Mouse (Mus musculus): Measurements from ENCODE around the gene Gm10382.
"Not testable (repeated sequence)": the region's sequence is repeated elsewhere in the genome, so short reads cannot be mapped to it uniquely, and the experiment has no call there.

The Gm10382 gene

DNA sequence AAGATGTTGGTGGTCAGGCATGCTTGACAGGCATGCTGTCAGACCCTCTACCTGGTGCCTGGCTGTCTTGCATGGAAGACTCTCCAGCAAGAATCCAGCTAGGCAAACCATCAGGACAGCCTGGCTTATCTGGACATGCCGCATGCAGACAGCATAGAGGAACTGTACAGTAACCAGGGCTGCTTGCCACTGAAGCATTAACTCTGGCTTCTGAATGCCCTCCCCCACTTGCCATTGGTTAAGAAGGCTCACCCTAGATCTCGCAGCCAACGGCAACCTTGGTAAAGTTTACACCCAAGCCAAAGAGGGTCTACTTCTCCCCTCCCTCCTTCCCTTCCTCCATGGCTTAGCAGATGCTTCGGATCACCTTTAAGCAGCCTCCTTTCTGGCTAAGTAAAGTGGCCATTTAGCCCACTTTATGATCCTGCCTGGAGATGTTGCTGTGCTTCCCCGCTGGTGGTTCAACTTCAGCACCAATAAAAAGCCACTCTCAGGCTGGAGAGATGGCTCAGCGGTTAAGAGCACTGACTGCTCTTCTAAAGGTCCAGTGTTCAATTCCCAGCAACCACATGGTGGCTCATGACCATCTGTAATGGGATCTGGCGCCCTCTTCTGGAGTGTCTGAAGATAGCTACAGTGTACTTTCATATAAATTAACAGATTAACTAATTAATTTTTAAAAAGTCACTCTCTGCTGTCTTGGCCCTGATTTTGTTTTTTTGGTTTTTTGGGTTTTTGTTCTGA, 18.0 kb upstream of the Gm10382 start:
- no peak for DNase-seq (ENCODE audit: low read depth, low spot score)

DNA sequence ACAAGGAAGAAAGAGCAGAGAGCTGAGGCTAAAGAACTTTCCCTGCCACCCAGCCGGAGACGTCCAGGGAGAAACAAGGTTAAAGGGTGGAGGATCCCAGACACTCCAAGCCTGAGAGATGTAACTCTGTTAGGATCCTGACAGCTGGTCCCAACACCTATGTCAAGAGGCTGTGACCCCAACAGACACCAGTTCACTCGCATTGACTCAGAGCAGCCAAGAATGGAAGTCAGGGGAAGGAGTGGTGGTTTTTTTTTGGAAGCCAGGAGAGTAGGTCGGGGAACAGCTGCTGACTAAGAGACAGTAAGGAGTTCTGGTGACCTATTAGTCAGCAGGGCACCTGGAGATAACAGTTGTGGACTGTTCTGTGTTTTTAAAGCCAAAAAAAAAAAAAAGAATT, 17.1 kb upstream of the Gm10382 start:
- no peak for DNase-seq (ENCODE audit: low read depth, low spot score)

DNA sequence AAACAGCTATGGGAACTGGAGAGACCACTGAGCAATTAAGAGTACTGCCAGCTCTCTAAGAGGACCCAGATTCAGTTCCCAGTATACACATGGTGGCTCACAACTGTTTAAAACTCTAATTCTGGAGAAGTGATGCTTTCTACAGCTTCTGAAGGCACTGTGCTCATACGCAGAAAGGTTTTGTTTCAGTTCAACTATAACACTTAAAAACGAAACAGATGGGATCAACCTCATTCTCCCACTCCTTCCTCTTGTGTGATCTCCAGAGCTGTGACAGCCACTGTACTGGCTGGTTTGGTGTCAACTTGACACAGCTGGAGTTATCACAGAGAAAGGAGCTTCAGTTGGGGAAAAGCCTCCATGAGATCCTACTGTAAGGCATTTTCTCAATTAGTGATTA, 13.3 kb upstream of the Gm10382 start:
- DNase-seq (ENCODE audit: low read depth, low spot score), result no peak

DNA sequence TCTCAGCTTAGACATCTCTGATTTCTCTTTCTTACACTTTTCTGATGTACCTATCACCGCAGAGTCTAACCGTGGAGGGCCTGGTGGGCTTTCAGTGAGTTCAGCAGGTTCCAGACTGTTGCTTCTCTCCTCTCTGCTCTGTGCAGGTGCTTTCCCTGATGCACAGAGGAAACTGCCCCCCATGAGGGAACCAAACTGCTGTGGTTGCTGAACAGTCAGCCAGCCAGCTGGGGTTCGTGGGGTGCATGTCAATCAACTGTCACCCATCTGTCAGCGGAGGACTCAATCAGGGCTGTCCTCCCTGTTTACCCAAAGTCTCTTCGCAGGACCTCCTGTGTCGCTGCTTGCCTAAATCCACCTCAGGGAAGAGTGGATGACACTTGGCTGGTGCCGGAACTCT, 11.9 kb upstream of the Gm10382 start:
- DNase-seq (ENCODE audit: low read depth, low spot score), result no peak

DNA sequence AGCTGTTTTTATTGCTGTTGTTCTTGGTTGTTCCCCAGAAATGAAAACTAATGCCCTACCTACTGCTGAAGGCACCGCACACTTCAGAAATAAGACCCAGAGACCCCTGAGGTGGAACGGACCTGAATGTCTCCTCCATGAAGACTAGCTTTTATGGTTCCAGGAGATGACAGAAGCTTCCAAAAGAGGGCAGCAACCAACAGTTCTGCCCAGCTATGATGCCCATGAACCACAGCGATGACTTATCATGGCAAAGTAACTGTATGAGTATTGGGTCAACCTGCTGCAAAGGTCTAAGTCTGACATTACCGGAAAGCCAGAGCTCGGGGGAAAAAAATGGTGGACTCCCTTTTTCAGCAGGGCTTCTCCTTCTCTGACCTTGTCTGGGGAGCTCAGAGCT, 10.2 kb upstream of the Gm10382 start:
- no peak for DNase-seq (ENCODE audit: low read depth, low spot score)

DNA sequence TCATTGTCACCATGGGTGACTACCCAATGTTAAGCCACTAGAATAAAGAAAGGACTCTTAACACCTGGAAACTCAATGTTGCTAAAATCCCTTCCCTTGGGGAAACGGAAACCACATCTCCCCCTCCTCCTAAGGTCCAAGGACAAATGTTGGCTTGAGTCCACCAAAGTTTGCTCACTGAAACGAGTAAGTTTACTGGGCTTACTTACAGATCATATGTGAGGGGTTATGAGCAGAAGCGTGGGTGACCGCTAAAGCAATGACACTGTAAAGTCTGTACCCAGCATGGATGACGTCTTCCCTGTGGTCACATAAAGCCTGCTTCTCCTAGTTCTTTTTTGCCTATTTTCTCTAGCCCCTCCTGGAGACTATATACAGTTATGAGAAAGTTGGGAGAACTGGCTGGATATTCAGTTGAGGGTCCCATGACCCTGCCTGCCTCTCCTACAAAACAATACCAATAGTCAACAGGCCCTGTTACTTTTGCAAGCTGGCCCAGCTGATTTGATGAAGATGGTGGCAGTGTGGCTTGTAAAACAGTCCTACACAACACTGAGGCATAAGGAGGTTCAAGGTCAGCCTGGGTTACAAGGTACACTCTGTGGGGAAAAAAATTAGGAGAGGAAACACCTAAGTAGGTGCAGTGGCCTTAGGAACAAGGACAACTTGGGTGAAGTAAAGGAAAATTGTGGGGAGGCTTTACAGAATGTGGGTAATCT, 7.0 kb upstream of the Gm10382 start:
- no peak for DNase-seq (ENCODE audit: low read depth, low spot score)

DNA sequence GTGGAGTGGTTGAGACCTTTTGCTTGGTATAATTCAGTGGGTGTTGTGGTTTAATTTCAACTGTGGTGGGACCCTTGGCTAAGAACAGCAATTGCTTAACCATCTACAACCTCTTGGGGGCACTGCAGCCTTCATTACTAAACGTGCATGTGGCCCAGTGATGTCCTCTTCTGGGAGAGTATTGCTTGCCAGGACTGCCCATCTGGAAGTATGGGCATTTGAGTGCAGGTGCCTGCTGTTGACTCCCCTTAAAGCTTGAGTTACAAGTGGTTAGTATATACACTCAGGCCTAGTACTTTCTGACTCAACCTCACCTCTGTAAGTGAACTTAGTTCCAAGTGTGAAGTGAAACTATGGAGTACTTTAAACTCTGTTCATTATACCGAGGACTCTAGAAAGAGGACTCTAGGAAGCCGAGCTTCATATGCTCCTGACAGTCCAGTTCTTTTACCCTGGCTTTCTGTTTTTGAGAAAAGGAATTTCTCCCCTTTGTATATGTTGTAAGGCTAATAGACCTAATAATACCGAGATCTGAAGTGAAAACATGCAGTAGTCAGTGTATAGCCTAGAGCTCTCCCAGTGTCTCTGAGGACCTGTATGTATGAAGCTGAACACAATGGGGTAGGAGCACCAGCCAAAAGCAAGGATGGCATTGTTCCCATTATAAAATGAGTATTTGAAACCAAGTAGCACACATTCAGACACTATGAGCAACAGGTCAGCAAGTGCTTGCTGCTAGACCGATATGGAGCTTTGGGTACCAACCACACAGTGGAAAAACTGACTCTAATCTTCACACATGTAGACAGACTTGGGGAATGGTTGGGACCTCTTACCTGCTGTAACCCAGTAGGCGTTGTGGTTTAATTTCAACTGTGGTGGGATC, 6.2 kb upstream of the Gm10382 start:
- no peak for DNase-seq (ENCODE audit: low read depth, low spot score)

DNA sequence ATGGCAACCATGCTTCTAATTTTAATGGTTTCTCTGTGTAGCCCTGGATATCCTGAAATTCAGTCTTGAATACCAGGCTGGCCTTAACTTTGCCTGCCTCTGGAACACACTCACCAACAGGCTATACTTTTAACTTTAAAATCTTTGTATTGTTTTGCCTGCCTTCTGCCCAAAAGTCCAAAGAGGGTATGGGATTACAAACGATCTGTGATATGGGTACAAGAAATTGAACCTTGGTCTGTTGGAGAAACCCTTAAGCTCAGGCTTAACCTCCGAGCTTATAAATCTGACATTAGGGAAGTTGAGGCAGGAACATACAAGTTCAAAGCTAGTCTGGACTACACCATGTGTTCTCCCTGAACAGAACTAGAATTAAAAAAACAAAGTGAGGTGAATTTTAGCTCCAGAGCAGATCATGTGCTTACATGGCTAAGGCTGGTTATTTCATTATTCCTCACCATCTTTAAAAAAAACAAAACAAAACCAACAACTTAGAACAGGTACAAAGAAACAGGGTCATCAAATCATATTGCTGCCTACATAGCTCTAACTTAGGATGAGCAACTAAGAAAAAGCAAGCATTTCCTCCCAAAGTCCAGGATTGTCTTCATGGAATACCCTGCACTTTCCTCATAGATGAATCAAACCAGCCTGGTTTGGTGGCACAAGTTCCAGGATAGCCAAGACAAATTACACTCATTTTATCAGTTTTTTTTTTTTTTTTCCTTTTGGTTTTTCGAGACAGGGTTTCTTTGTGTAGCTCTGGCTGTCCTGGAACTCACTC, 5.3 kb upstream of the Gm10382 start:
- DNase-seq (ENCODE audit: low read depth, low spot score), result no peak

DNA sequence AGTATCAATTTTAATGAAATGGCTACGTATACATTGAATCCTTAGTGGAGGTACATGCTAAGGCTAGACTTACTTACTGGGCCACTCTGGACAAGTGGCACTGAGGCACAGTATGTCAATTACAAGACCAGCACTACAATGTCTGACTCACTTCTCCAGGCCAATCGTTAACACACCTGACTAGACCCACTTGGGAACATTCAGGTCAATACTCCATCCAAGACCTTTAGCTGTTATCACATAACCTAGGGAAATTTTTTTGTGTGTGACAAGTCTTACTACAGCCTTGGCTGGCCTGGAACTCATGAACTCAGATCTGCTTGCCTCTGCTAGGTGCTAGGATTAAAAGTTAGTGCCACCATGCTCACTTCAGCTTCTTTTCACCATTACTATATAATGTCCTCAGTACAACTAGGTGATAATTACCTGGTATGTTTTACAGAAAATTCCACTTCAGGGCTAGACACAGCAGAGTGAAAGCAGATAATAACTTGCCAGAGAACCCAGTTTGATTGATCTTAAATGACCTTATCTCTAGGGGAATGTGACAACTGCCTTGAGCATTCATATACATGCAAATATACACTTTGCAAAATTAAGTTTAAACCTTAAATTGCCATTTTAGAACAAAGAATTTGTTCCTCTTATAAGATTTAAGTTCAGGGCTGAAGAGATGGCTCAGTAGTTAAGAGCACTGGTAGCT, 4.5 kb upstream of the Gm10382 start:
- no peak for DNase-seq (ENCODE audit: low read depth, low spot score)

DNA sequence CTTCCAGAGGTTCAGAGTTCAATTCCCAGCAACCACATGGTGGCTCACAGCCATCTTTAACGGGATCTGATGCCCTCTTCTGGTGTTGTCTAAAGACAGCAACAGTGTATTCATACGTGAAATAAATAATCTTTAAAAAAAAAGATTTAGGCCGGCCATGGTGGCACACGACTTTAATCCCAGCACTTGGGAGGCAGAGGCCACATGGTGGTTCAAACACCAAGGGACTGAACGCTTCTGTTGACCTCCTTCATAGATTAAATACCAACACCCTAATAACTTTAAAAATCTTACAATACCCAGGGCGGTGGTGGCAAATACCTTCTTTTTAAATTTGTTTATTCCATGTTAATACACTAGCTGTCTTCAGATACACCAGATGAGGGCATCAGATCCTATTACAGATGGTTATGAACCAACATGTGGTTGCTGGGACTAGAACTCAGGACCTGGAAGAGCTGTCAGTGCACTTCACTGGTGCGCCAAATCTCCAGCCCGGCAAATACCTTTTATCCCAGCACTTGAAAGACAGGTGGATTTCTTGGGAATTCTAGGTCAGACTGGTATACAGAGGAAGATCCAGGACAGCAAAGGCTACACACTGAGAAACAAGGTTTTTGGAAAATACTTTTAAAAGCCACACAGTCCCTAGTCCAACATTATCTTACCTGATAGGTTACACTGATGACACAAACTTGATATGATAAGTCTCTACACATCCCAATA, 3.7 kb upstream of the Gm10382 start:
- no peak for DNase-seq (ENCODE audit: low read depth, low spot score)

DNA sequence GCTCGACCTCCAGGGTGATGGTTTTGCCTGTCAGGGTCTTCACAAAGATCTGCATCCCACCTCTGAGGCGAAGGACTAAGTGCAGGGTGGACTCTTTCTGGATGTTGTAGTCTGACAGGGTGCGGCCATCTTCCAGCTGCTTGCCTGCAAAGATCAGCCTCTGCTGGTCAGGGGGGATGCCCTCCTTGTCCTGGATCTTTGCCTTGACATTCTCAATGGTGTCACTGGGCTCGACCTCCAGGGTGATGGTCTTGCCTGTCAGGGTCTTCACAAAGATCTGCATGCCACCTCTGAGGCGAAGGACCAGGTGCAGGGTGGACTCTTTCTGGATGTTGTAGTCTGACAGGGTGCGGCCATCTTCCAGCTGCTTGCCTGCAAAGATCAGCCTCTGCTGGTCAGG, 1.8 kb upstream of the Gm10382 start:
- DNase-seq (ENCODE audit: low read depth, low spot score), result not testable (repeated sequence)

DNA sequence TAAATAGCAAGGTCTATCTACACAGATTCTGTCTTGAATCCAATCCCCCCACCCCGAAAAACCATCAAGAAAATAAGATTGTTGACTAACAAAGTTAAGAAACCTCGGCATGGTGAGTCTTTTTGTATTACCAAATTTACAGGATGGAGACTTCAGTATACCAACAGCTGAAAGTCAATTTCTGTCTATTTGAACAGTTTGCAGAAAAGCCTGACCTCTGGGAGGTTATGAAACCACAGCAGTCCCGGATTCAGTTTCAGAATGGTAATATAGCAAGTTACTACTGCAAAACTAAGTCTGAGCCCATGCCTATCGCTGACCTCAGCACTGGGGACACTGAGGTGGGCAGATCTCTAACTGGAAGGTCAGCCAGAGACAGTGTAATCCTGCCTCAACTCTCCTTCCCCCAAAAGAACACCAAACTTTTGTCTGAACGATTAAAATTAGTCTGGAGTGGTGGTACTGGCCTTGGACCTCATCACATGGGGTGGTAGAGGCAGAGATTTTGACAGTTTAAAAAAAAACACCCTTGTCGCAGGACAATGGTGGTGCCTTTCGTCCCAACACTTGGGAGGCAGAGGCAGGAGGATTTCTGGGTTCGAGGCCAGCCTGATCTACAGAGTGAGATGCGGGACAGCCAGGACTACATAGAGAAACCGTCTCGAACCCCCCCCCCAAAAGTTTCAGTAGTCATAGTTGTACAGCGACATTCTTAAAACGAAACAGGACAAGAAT, 597 bp upstream of the Gm10382 start:
- no peak for DNase-seq (ENCODE audit: low read depth, low spot score)

DNA sequence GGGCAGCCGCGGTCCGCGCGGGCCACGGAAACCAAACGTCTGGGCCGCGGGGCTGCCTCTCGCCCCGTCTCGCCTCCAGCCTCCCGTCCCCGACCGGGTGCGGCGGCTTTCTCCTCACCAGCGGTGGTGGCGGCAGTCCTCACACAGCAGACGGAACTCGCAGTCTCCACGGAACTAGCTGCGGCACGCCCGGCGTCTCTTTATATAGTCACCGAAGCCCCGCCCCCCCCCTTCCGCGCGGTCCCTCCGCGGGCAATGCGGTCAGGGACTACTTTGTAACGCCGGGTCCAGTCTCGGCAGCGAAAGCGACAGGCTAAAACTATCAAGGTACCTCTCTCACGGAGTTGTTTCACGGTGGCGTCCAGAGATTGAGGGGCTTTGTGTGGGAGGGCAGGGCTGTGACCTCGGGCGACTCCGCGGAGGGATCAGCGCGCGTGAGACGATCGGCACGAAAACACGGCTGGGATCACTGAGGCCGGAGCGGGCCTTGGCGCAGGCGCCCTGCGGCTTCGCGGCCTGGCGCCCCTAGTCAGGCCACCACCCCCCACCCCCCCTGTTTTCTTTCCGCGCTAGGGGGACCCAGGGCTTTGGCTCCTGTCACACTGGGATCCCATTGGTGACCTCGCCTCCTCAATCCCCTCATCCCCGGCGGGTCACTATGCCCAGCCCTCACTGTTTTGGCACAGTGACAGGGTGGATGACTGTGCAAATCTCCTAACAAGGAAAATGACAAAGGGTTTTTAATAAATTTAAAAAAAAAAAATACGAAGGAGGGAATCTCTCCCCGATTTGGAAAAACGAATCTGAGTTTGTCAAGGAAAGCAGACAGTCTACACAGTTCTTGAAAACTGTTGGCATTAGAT, 688 bp downstream of the Gm10382 start, which contains the start of gene Ubc:
Gene Ubc, minus strand, starts transcription at position 624 of the 863 bp plus-strand sequence.
- DNase-seq (ENCODE audit: low read depth, low spot score), result peak; percentile 97

DNA sequence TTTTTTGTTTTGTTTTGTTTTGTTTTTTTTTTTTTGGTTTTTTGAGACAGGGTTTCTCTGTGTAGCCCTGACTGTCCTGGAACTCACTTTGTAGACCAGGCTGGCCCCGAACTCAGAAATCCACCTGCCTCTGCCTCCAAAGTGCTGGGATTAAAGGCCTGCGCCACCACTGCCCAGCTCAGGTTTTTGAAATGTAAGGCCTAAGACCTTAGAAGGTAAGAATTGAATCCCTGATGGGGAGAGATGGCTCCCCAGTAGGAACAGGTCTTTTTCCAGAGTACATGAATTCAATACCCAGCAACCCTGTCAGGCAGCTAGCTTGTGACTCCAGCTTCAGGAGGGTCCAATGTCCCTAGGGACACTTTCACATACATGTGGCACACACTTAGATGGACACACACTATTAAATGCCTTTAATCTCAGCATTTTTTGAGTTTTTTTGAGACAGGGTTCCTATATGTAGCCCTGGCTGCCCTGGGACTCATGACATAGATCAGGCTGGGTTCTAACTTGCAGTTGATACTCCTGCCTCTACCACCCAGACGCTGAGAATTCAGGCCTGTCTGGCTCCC, 1.9 kb downstream of the Gm10382 start:
- no peak for DNase-seq (ENCODE audit: low read depth, low spot score)

DNA sequence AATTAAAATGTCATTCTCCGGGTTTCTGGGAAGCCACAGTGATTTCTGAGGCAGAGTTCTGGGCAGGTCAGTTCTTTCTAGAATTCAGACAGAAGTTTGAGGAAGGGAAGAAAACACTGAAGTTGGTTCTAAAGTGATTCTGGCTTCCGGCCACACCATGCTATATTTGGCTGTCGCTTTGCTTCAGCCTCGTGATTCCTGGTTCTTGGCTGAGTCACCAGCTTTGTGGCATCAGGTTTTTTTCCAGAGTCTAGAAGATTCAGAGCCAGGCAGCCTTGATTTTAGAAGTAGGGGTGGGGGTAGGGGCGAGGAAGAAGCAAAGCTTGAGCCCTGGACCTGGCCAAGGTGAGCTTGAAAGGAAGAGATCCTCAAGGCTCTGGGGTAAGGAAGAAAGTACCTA, 2.5 kb downstream of the Gm10382 start:
- DNase-seq (ENCODE audit: low read depth, low spot score), result peak; percentile 81

DNA sequence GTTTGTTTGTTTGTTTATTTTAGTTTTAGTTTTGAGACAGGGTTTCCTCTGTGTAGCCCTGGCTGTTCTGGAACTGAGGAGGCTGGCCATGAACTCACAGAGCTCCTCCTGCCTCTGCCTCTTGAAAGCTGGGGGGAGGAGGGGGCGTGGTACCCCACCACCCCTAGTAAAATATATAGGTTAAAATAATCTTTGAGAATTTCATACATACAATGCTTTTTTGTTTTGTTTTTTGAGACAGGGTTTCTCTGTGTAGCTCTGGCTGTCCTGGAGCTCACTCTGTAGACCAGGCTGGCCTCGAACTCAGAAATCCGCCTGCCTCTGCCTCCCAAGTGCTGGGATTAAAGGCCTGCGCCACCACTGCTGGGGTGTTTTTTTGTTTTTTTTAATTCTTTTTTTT, 3.1 kb downstream of the Gm10382 start:
- DNase-seq (ENCODE audit: low read depth, low spot score), result not testable (repeated sequence)

DNA sequence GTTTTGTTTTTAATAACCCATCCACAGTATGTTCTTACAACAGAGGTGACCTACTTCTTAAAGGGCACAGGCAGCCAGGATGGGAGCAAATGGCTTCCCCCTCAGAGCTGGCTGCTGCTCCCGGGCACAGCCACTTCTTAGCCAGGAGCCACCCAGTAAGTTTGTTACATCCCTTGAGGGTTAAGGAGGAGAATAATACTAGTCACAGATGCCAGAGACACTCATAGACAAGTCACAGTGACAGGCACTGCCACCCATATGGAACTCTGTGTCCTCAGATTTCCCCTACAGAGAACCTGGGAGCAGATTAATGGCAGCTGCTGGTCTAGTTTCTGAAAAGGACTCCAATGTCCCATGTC, 3.5 kb downstream of the Gm10382 start:
- no peak for DNase-seq (ENCODE audit: low read depth, low spot score)

DNA sequence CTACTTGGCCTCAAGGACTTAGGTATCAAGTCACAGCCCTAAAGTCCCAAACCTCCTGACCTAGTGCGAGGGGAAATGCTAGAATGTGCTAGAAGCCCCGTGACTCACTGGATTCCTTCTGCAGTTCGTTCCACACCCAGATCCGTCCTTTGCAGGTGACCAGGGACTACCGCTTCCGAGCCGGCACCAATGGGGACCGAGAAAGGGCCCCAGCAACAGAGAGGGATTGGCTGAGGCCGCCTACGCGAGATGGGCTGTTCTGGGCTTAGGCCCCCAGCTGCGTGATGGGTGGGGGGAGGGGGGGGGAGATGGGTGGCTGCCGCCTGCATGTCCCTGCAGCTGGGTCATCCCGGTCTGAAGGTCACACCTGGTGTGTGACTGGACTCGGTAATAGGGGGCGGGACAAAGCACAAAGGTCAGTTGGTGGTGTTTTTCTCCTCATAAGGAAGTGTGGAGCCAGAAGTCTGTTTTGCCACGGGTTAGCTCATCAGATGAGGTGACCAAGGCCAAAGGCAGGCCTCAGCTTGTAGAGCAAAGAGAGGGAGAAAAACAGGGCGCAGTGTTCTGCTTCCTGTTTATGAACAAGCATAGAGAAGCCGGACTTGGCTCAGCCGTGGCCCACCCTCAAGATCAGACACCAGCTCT, 4.0 kb downstream of the Gm10382 start:
- peak; percentile 99 for DNase-seq (ENCODE audit: low read depth, low spot score)
